Mouse (Mus musculus): ENCODE results near the gene Pisd. TPM values are rescaled to one million over a fixed set of nuclear protein-coding genes. Genes with fewer than 3 reads are reported as not detected.

Pisd gene
- total and polyA plus RNA-seq, 3 experiments, result 45.2 to 57.1 (median 52.1) TPM

DNA sequence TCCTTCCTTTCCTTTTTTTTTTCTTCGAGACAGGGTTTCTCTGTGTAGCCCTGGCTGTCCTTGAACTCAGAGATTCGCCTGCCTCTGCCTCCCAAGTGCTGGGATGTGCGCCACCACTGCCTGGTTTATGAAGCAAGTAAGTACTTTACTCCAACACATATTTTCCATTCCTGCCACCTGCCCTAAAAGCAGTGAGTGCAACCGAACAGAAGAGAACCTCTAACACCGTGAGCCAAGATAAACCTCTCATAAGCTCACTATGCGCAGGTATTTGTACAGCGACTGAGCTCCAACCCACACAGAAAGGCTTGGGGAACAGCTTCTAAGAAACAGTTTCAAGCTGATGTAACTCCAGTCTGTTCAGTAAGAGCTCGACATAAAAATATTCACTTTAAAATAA is 29.3 kb downstream of the Pisd start:
- TF ChIP-seq MXI1 (IDR thresholded peaks at IDR 0.05; ENCODE audit: low read depth, low read length), result no peak
- TF ChIP-seq MAFK (IDR thresholded peaks at IDR 0.05; ENCODE audit: insufficient replicate concordance, low read length), result no peak
- no peak for TF ChIP-seq JUN (IDR thresholded peaks at IDR 0.05; ENCODE audit: insufficient read depth, low read depth, low read length)
- no peak for TF ChIP-seq ELF1 (IDR thresholded peaks at IDR 0.05; ENCODE audit: low read depth, low read length)
- TF ChIP-seq MAZ (IDR thresholded peaks at IDR 0.05; ENCODE audit: low read depth, low read length), result no peak
- TF ChIP-seq CHD2 (IDR thresholded peaks at IDR 0.05; ENCODE audit: low read length), result no peak
- TF ChIP-seq TCF12 (IDR thresholded peaks at IDR 0.05; ENCODE audit: low read depth, low read length), result no peak
- no peak for TF ChIP-seq POLR2AphosphoS2 (IDR thresholded peaks at IDR 0.05; ENCODE audit: low read depth, low read length)
- no peak for TF ChIP-seq ZNF384 (IDR thresholded peaks at IDR 0.05; ENCODE audit: low read depth, low read length)
- TF ChIP-seq HCFC1 (IDR thresholded peaks at IDR 0.05; ENCODE audit: low read depth, low read length), result no peak
- TF ChIP-seq KAT2A (IDR thresholded peaks at IDR 0.05; ENCODE audit: insufficient replicate concordance, low read length), result no peak
- no peak for TF ChIP-seq BHLHE40 (IDR thresholded peaks at IDR 0.05; ENCODE audit: low read depth, low read length)
- no peak for TF ChIP-seq ETS1 (conservative IDR thresholded peaks at IDR 0.05; ENCODE audit: low read depth, low read length)
- TF ChIP-seq EP300 (IDR thresholded peaks at IDR 0.05; ENCODE audit: low read length), result no peak
- no peak for TF ChIP-seq JUND (conservative IDR thresholded peaks at IDR 0.05; ENCODE audit: low read depth, low read length)
- no peak for TF ChIP-seq SIN3A (IDR thresholded peaks at IDR 0.05; ENCODE audit: low read length)
- no peak for TF ChIP-seq RAD21 (IDR thresholded peaks at IDR 0.05; ENCODE audit: low read depth, low read length)
- TF ChIP-seq USF1 (IDR thresholded peaks at IDR 0.05; ENCODE audit: low read depth, low read length), result no peak
- TF ChIP-seq USF2 (conservative IDR thresholded peaks at IDR 0.05; ENCODE audit: low read depth, low read length), result no peak
- TF ChIP-seq TBP (conservative IDR thresholded peaks at IDR 0.05; ENCODE audit: low read depth, low read length), result no peak
- Histone ChIP-seq H3K4me2 (ENCODE audit: insufficient read depth, low read depth, poor library complexity, severe bottlenecking) (no peak overlapping the region), H3K79me2 (replicated peaks; ENCODE audit: control insufficient read depth, extremely low read depth, insufficient read depth, poor library complexity, severe bottlenecking) (no peaks in the 10 kb centered on the region; the same call in 1 of the 2 replicates), H3K4me1 (ENCODE audit: control insufficient read depth in 1 of 2, insufficient read depth in 2 of 2) (peaks cover 8 to 49% of the 10 kb centered on the region in 2 experiments), H3K27ac (ENCODE audit: insufficient read depth, low read depth) (no peak overlapping the region), H3K36me3 (replicated peaks in 1 of 2; ENCODE audit: control insufficient read depth in 1 of 2, insufficient read depth in 1 of 2, low read length in 1 of 2) (peaks cover 19 to 54% of the 10 kb centered on the region in 2 experiments), H3K9me3 (replicated peaks; ENCODE audit: low read length) (peaks cover 3% of the 10 kb centered on the region), H3K4me3 (replicated peaks in 1 of 3; ENCODE audit: low read depth in 2 of 3, low read length in 2 of 3, poor library complexity in 1 of 3) (no peak overlapping the region), H3K27me3 (replicated peaks) (no peaks in the 10 kb centered on the region), H3K9ac (ENCODE audit: insufficient read depth, low read depth) (no peak overlapping the region)
- dilution Hi-C loops (cut with MboI; ENCODE audit: extremely low pct_ligation_motif_present, extremely low pct_unique_long_range_greater_than_20kb, low sequenced_read_pairs) (no loop called here), in situ Hi-C loops (cut with MboI; ENCODE audit: low pct_ligation_motif_present, low pct_unique_long_range_greater_than_20kb, low sequenced_read_pairs) (no loop called here)
- no peak for DNase-seq (ENCODE audit: extremely low read depth)

DNA sequence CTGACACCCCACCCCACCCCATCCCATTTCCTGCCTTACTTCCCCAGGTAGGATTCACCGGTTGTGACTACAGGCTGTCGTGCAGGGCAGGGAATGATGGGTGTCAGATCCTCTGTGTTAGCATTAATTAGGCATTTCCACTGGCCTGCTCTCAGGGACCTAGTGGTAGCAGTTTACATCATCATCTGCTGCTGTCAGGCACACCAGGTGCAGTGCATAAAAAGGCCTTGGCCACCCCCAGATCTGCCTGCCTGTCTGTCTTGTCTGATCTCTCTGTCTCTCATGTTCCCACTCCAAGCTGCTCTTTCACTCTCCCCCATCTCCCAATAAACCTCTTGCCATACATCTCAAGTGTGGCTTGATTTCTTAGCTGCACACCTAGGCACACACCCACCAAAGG is 33.7 kb downstream of the Pisd start:
- H3K4me1 ChIP-seq (ENCODE audit: control insufficient read depth in 1 of 2, insufficient read depth in 2 of 2), result peaks cover 28 to 76% of the 10 kb centered on the region in 2 experiments
- peaks cover 3% of the 10 kb centered on the region for H3K9me3 ChIP-seq (replicated peaks; ENCODE audit: low read length)
- H3K36me3 ChIP-seq (replicated peaks in 1 of 2; ENCODE audit: control insufficient read depth in 1 of 2, insufficient read depth in 1 of 2, low read length in 1 of 2), result peaks cover 9 to 39% of the 10 kb centered on the region in 2 experiments
- no peaks in the 10 kb centered on the region; the same call in none of the 2 replicates for H3K79me2 ChIP-seq (replicated peaks; ENCODE audit: control insufficient read depth, extremely low read depth, insufficient read depth, poor library complexity, severe bottlenecking)
- peak overlapping the region; percentile 55 for H3K27ac ChIP-seq (ENCODE audit: insufficient read depth, low read depth)
- H3K9ac ChIP-seq (ENCODE audit: insufficient read depth, low read depth), result no peak overlapping the region
- dilution Hi-C loops (cut with MboI; ENCODE audit: extremely low pct_ligation_motif_present, extremely low pct_unique_long_range_greater_than_20kb, low sequenced_read_pairs), result no loop called here
- in situ Hi-C loops (cut with MboI; ENCODE audit: low pct_ligation_motif_present, low pct_unique_long_range_greater_than_20kb, low sequenced_read_pairs), result no loop called here
- H3K4me2 ChIP-seq (ENCODE audit: insufficient read depth, low read depth, poor library complexity, severe bottlenecking), result no peak overlapping the region
- H3K27me3 ChIP-seq (replicated peaks), result no peaks in the 10 kb centered on the region
- no peak overlapping the region for H3K4me3 ChIP-seq (replicated peaks in 1 of 3; ENCODE audit: low read depth in 2 of 3, low read length in 2 of 3, poor library complexity in 1 of 3)
- DNase-seq (ENCODE audit: extremely low read depth), result peak; percentile 57
- TF ChIP-seq JUN (IDR thresholded peaks at IDR 0.05; ENCODE audit: insufficient read depth, low read depth, low read length), result no peak
- no peak for TF ChIP-seq UBTF (IDR thresholded peaks at IDR 0.05; ENCODE audit: low read depth, low read length)
- no peak for TF ChIP-seq MAFK (IDR thresholded peaks at IDR 0.05; ENCODE audit: insufficient replicate concordance, low read length)
- TF ChIP-seq CHD2 (IDR thresholded peaks at IDR 0.05; ENCODE audit: low read length), result no peak
- no peak for TF ChIP-seq ZKSCAN1 (IDR thresholded peaks at IDR 0.05; ENCODE audit: borderline replicate concordance, low read depth, low read length)
